Mouse (Mus musculus) myocyte (in vitro differentiated cells): ENCODE measurements at regions not wholly inside any gene's neighbourhood (a gene's known extent, or its start where the extent isn't known, plus 50 kb on each side); places are given as distances from the start of the nearest gene placed in this dataset.

Source experiments
- H3K27me3 ChIP-seq: one replicate; pipeline ENCODE4 v1.6.1; 2011; ENCODE audit not compliant: control insufficient read depth, insufficient read depth, insufficient read length
- H3K36me3 ChIP-seq: one replicate; pipeline ENCODE4 v1.6.1; 2011; ENCODE audit not compliant: control insufficient read depth, insufficient read depth
- H3K4me2 ChIP-seq: one replicate; pipeline ENCODE4 v1.6.1; 2011; ENCODE audit warnings: low read depth, control low read depth
- H3K4me3 ChIP-seq: one replicate; pipeline ENCODE4 v1.5.1; 2011; ENCODE audit warnings: mild to moderate bottlenecking, control low read depth, moderate library complexity
- H3K79me2 ChIP-seq: one replicate; pipeline ENCODE4 v1.6.1; 2011; ENCODE audit not compliant: control insufficient read depth, insufficient read depth
- H3ac ChIP-seq: one replicate; pipeline ENCODE4 v1.6.1; 2011; ENCODE audit not compliant: control insufficient read depth, insufficient read length
- CEBPB ChIP-seq: IDR thresholded peaks from 2 replicates; pipeline ENCODE4 v1.6.1; 2011; ENCODE audit warnings: mild to moderate bottlenecking, moderate library complexity; ENCODE audit not compliant: poor library complexity, insufficient read depth, severe bottlenecking
- E2F4 ChIP-seq: IDR thresholded peaks from one replicate; pipeline ENCODE4 v1.6.1; 2011; ENCODE audit warnings: mild to moderate bottlenecking, control low read depth, moderate library complexity; ENCODE audit not compliant: insufficient read depth
- MAX ChIP-seq: IDR thresholded peaks from one replicate; pipeline ENCODE4 v1.6.1; 2011; ENCODE audit warnings: low read depth, mild to moderate bottlenecking, control low read depth
- MYOD1 ChIP-seq, 3 experiments: IDR thresholded peaks; one replicate each; pipeline ENCODE4 v1.6.1; 2011; ENCODE audit warnings: control low read depth in 2 of 3, low read depth in 2 of 3, mild to moderate bottlenecking in 2 of 3, moderate library complexity in 1 of 3; ENCODE audit not compliant: insufficient read length in 2 of 3, control insufficient read depth in 1 of 3
- MYOG ChIP-seq, 3 experiments: IDR thresholded peaks; one replicate each; pipeline ENCODE4 v1.6.1; 2011; ENCODE audit warnings: control low read depth in 2 of 3, low read depth in 2 of 3, mild to moderate bottlenecking in 2 of 3; ENCODE audit not compliant: insufficient read length in 2 of 3, control insufficient read depth in 1 of 3, insufficient read depth in 1 of 3
- POLR2A ChIP-seq: IDR thresholded peaks from one replicate; pipeline ENCODE4 v1.6.1; 2011; ENCODE audit warnings: low read depth, mild to moderate bottlenecking, control low read depth, moderate library complexity; ENCODE audit not compliant: insufficient read length
- POLR2AphosphoS2 ChIP-seq: IDR thresholded peaks from one replicate; pipeline ENCODE4 v1.6.1; 2011; ENCODE audit warnings: low read depth, control low read depth; ENCODE audit not compliant: insufficient read length
- REST ChIP-seq: IDR thresholded peaks from one replicate; pipeline ENCODE4 v1.6.1; 2011; ENCODE audit warnings: mild to moderate bottlenecking, control low read depth, moderate library complexity; ENCODE audit not compliant: insufficient read depth, insufficient read length
- SRF ChIP-seq: IDR thresholded peaks from one replicate; pipeline ENCODE4 v1.6.1; 2011; ENCODE audit warnings: low read depth; ENCODE audit not compliant: control insufficient read depth, insufficient read length
- TCF12 ChIP-seq: IDR thresholded peaks from one replicate; pipeline ENCODE4 v1.6.1; 2011; ENCODE audit warnings: mild to moderate bottlenecking, control low read depth; ENCODE audit not compliant: poor library complexity, insufficient read depth, severe bottlenecking
- TCF3 ChIP-seq: IDR thresholded peaks from one replicate; pipeline ENCODE4 v1.6.1; 2011; ENCODE audit warnings: low read depth, control low read depth; ENCODE audit not compliant: insufficient read length
- USF1 ChIP-seq: IDR thresholded peaks from one replicate; pipeline ENCODE4 v1.6.1; 2011; ENCODE audit warnings: low read depth, mild to moderate bottlenecking, control low read depth, moderate library complexity

DNA sequence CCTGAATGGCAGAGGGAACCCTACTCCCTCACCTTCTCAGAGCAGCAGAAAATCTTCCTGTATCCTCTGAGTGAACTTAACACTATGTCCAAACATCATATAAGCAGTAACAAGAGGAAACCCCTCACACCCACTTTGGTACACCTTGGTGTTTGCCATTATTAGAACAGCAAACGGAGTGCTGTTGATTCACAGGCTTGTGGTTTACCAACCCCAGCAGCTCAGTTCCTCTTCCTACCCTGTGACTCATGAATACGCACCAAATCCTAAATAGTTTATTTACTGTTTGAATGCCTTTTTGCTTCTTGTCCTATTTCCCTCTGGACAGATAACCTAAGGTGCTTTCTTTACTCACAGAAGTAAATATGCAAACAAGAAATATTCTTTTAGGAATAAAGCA lies 233.3 kb downstream of the Foxa2 start:
- no peak overlapping the region for H3K4me3 ChIP-seq
- H3K27me3 ChIP-seq: no peaks in the 10 kb centered on the region
- no peak for TF ChIP-seq POLR2A
- no peak for TF ChIP-seq MYOD1 (IDR thresholded peaks at IDR 0.05; ENCODE audit: control insufficient read depth in 1 of 3, insufficient read length in 2 of 3, low read depth in 2 of 3)
- TF ChIP-seq TCF3: no peak
- no peak for TF ChIP-seq CEBPB
- TF ChIP-seq MYOG (IDR thresholded peaks at IDR 0.05; ENCODE audit: control insufficient read depth in 1 of 3, insufficient read depth in 1 of 3, insufficient read length in 2 of 3, low read depth in 2 of 3): no peak
- TF ChIP-seq SRF: no peak
- H3K4me2 ChIP-seq: no peak overlapping the region
- H3K36me3 ChIP-seq: no peaks in the 10 kb centered on the region
- H3K79me2 ChIP-seq: no peaks in the 10 kb centered on the region
- H3ac ChIP-seq: no peak overlapping the region

DNA sequence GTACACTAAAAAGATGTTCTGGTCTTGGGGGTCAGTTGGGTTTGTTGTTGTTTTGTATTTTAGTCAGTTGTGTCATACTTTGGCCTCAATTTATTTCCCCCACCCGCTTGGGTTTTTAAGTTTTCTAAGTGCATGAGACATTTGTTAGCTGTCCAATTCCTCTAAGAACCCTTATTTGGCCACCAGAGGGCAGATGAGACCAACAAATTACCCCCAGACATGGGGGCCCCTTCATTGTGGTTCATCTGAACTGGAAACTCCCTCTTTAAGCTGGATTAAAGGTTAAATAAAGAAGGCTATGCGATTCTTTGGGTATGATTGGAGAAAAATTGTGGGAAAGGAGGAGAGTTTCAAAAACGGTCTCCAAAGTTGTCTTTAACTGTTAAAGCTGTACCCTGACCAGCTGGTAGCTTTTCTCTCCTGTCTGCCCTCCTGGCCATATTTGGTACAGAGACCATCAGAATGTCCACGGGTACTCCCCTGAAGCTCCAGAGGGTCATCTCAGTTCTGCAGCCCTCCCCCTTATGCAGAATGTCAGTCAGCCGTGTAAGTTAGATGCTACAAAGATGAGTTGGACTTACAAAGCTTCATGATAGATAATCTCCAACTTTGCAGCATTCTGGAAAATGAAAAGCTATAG lies 238.6 kb downstream of the Foxa2 start:
- no peaks in the 10 kb centered on the region for H3K27me3 ChIP-seq
- H3K79me2 ChIP-seq: no peaks in the 10 kb centered on the region
- no peak overlapping the region for H3ac ChIP-seq
- no peak overlapping the region for H3K4me2 ChIP-seq
- H3K36me3 ChIP-seq: no peaks in the 10 kb centered on the region
- TF ChIP-seq SRF (no peak), MAX (no peak), POLR2A (no peak), MYOG (IDR thresholded peaks at IDR 0.05; ENCODE audit: control insufficient read depth in 1 of 3, insufficient read depth in 1 of 3, insufficient read length in 2 of 3, low read depth in 2 of 3) (no peak), TCF12 (no peak), REST (no peak), POLR2AphosphoS2 (no peak), TCF3 (no peak), CEBPB (no peak), E2F4 (no peak), MYOD1 (IDR thresholded peaks at IDR 0.05; ENCODE audit: control insufficient read depth in 1 of 3, insufficient read length in 2 of 3, low read depth in 2 of 3) (no peak), USF1 (no peak)
- H3K4me3 ChIP-seq: no peak overlapping the region

DNA sequence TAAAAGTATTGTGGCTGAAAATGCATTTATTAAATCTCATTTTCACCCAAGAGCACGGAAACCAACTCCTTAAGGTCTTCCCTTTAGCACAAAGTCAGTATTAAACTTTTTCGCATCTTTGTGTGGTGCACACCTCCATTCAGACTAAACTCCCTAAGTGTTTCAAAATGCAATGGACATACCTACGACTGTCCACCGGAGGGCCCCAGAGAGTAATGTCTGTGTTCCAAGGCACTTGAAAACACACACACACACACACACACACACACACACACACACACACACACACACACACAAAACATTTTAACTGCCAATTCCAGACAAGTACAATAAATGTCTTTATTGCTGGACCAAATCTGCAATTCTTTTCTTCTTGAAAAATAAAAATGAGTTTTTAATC lies 243.7 kb downstream of the Foxa2 start:
- H3K36me3 ChIP-seq: no peaks in the 10 kb centered on the region
- no peaks in the 10 kb centered on the region for H3K79me2 ChIP-seq
- TF ChIP-seq E2F4: no peak
- no peak for TF ChIP-seq SRF
- no peak for TF ChIP-seq TCF3
- no peak for TF ChIP-seq MYOD1 (IDR thresholded peaks at IDR 0.05; ENCODE audit: control insufficient read depth in 1 of 3, insufficient read length in 2 of 3, low read depth in 2 of 3)
- no peak for TF ChIP-seq USF1
- TF ChIP-seq REST: no peak
- TF ChIP-seq MYOG (IDR thresholded peaks at IDR 0.05; ENCODE audit: control insufficient read depth in 1 of 3, insufficient read depth in 1 of 3, insufficient read length in 2 of 3, low read depth in 2 of 3): no peak
- no peak for TF ChIP-seq POLR2A
- TF ChIP-seq TCF12: no peak
- TF ChIP-seq CEBPB: no peak
- TF ChIP-seq POLR2AphosphoS2: no peak
- TF ChIP-seq MAX: no peak
- H3ac ChIP-seq: no peak overlapping the region
- no peak overlapping the region for H3K4me2 ChIP-seq
- H3K27me3 ChIP-seq: no peaks in the 10 kb centered on the region
- no peak overlapping the region for H3K4me3 ChIP-seq

DNA sequence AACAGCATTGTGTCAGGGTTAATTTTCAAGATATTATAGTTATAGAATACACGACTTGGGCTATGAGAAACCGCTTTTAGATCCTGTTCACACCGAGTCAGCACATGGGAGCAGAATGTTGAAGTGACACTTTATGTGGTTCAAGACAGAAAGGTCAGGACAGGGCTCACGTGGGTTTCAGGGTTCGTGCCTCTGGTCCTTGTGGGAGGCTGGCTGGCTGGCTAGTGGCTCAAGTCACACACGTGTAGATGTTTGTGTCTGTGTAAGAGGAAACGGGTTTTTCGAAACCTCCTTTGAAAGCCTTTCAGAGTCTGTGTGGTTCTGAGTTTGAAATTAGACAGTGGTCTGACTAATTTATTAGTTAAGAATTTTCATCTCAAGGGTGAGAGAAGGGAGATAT lies 255.3 kb downstream of the Foxa2 start:
- Histone ChIP-seq H3ac (no peak overlapping the region), H3K4me2 (no peak overlapping the region), H3K27me3 (no peaks in the 10 kb centered on the region), H3K79me2 (no peaks in the 10 kb centered on the region), H3K36me3 (no peaks in the 10 kb centered on the region), H3K4me3 (no peak overlapping the region)
- TF ChIP-seq POLR2AphosphoS2 (no peak), REST (no peak), MYOD1 (IDR thresholded peaks at IDR 0.05; ENCODE audit: control insufficient read depth in 1 of 3, insufficient read length in 2 of 3, low read depth in 2 of 3) (no peak), SRF (no peak), MAX (no peak), E2F4 (no peak), MYOG (IDR thresholded peaks at IDR 0.05; ENCODE audit: control insufficient read depth in 1 of 3, insufficient read depth in 1 of 3, insufficient read length in 2 of 3, low read depth in 2 of 3) (no peak), TCF12 (no peak), USF1 (no peak), CEBPB (no peak), POLR2A (no peak), TCF3 (no peak)

DNA sequence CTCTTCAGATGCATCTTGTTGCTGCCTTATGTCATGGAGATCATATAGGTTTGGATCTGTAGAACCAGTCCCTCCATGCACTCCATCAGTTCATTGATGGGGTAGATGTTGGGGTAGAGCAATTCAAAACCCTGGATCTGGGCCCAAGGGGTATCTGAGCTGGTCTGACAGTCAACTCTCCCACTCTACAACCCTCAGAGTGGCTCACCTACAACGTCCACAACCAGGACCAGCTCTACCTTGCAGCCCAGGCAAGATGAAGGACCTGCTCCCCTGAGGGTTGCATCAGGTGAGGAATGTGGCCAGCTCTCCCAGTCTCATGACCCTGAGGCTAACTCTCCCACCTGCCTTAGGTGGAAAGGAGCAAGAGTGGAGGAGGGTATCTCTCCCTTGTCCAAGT lies 256.9 kb downstream of the Foxa2 start:
- Histone ChIP-seq H3ac (no peak overlapping the region), H3K36me3 (no peaks in the 10 kb centered on the region), H3K27me3 (no peaks in the 10 kb centered on the region), H3K4me2 (no peak overlapping the region), H3K79me2 (no peaks in the 10 kb centered on the region), H3K4me3 (no peak overlapping the region)
- TF ChIP-seq MYOD1 (IDR thresholded peaks at IDR 0.05; ENCODE audit: control insufficient read depth in 1 of 3, insufficient read length in 2 of 3, low read depth in 2 of 3): no peak
- no peak for TF ChIP-seq POLR2AphosphoS2
- TF ChIP-seq TCF12: no peak
- TF ChIP-seq MAX: no peak
- TF ChIP-seq POLR2A: no peak
- TF ChIP-seq SRF: no peak
- TF ChIP-seq TCF3: no peak
- TF ChIP-seq CEBPB: no peak
- no peak for TF ChIP-seq MYOG (IDR thresholded peaks at IDR 0.05; ENCODE audit: control insufficient read depth in 1 of 3, insufficient read depth in 1 of 3, insufficient read length in 2 of 3, low read depth in 2 of 3)
- no peak for TF ChIP-seq USF1
- TF ChIP-seq REST: no peak
- no peak for TF ChIP-seq E2F4
